Mouse (Mus musculus) stomach, postnatal 0 days (tissue): ENCODE results near the gene 1700011L22Rik.

Source experiments
- CTCF ChIP-seq: IDR thresholded peaks from 2 replicates; pipeline ENCODE4 v1.5.1; 2016; ENCODE audit warnings: antibody characterized with exemption, low read depth, mild to moderate bottlenecking, moderate library complexity
- EP300 ChIP-seq: optimal IDR thresholded peaks from 2 replicates; pipeline ENCODE3; 2016; ENCODE audit warnings: antibody characterized with exemption

DNA sequence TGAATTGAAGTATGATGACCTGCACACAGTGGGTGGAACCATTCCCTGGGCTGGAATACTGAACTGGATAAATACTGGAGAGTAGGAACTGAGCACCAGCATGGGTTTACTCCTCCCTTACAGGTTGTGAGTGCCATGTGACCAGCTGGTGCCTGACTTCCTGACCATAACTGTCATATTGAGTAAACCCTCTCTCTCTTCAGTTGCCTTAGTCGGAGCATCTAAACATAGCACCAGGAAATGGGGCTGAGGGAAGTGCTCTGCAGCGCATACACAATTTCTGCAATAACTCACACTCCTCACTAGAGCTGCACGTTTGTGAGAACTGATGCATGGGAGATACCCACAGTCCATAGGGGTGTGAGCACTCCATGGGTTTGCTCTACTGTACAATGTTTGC, 9.1 kb downstream of the 1700011L22Rik start:
- TF ChIP-seq EP300 (no peak), CTCF (no peak)
